Mouse (Mus musculus) midbrain, embryonic 16.5 days (tissue): Measurements from ENCODE around the gene Slbp. TPM values are rescaled to one million over a fixed set of nuclear protein-coding genes. Genes with fewer than 3 reads are reported as not detected.

Source experiments
- ATAC-seq: fragments of 200-750 bp; cut with Nextera tagmentation; 2 replicates; pipeline ENCODE4 v1.8.0; 2017; ENCODE audit warnings: moderate TSS enrichment
- H3K27ac ChIP-seq: fragments of 300-500 bp; sonication (generic); 2 replicates; pipeline ENCODE4 v1.5.1; 2014; ENCODE audit warnings: mild to moderate bottlenecking, low read length, mixed read lengths
- H3K27me3 ChIP-seq: fragments of 300-500 bp; sonication (generic); 2 replicates; pipeline ENCODE4 v1.6.1; 2014; ENCODE audit warnings: low read depth, low read length, mixed read lengths; ENCODE audit not compliant: control insufficient read depth, insufficient read depth
- H3K36me3 ChIP-seq: fragments of 300-500 bp; sonication (generic); 2 replicates; pipeline ENCODE4 v1.6.1; 2014; ENCODE audit warnings: mild to moderate bottlenecking, low read length, moderate library complexity, mixed read lengths; ENCODE audit not compliant: control insufficient read depth, insufficient read depth
- H3K4me1 ChIP-seq: fragments of 300-500 bp; sonication (generic); 2 replicates; pipeline ENCODE4 v1.6.1; 2014; ENCODE audit warnings: mild to moderate bottlenecking, low read length, mixed read lengths; ENCODE audit not compliant: control insufficient read depth, insufficient read depth
- H3K4me2 ChIP-seq: fragments of 300-500 bp; sonication (generic); 2 replicates; pipeline ENCODE4 v1.6.1; 2014; ENCODE audit warnings: mild to moderate bottlenecking, low read length, mixed read lengths
- H3K4me3 ChIP-seq: fragments of 300-500 bp; sonication (generic); 2 replicates; pipeline ENCODE4 v1.5.1; 2014; ENCODE audit warnings: low read depth, mild to moderate bottlenecking, low read length, moderate library complexity, mixed read lengths
- H3K9ac ChIP-seq: fragments of 300-500 bp; sonication (generic); 2 replicates; pipeline ENCODE4 v1.6.1; 2014; ENCODE audit warnings: low read depth, low read length, mixed read lengths
- H3K9me3 ChIP-seq: fragments of 300-500 bp; sonication (generic); replicated peaks from 2 replicates; pipeline ENCODE4 v1.6.1; 2014; ENCODE audit warnings: mild to moderate bottlenecking, low read length, mixed read lengths; ENCODE audit not compliant: control insufficient read depth, poor library complexity, severe bottlenecking
- WGBS: fragments of 180-500 bp; shearing (Covaris S2); extraction: QIAGEN DNeasy Blood & Tissue Kit; methylation state at CpG from one replicate; pipeline ENCODE4 v1.1.7; 2014; 5-methylcytosine and 5-hydroxymethylcytosine counted together
- polyA plus RNA-seq: library from polyadenylated mRNA; unstranded; fragments of >200 nt; fragmentation: Nextera tagmentation; extraction: Ambion mirVana; gene quantifications from 2 replicates; pipeline ENCODE4 v1.2.1, GENCODE M21; 2015

The Slbp gene
- polyA plus RNA-seq, 1 experiment from 2014 or later = 119 TPM

DNA sequence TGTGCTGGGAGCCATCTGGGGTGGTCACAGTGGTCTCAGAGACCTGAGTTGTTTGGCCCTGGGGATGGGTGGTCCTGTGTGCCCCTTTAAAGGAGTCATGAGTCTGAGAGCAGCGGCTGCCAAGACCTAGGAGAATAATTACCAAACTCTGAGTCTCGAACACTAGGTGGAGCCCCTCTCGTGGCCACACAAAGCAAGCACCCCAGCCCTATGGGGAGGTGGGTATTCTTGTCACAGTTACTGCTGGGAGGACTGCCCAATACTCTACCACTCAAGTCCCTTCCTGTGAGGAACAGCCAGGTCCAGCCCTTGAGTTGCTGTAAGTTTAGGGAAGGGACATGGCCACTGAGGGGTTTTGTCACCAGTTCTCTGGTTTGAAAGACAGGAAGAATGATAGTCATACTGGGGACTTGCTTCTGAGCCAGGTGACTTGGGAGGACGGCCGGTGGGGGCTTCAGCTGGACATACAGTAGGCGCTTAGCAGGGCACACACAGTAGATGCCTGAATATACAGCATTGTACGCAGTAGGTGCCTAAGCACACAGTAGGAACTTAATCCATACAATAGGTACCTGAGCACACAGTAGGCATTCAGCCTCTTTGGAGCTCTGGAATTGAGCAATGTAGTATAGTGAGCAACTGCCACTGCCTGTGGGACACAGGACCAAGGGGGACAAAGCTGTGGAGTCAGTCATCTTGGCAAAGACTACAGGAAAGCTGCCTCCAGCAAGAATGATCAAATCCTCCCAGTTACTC is 31.7 kb upstream of the Slbp start:
- H3K9ac ChIP-seq = no peak overlapping the region
- peak; percentile 58; the same call in 1 of the 2 replicates for ATAC-seq
- peaks cover 9% of the 10 kb centered on the region for H3K27me3 ChIP-seq
- no peak overlapping the region for H3K4me2 ChIP-seq
- no peaks in the 10 kb centered on the region for H3K36me3 ChIP-seq
- WGBS = 48% methylated on average over 7 of the region's 7 CpGs
- H3K9me3 ChIP-seq = no peaks in the 10 kb centered on the region
- H3K27ac ChIP-seq = no peak overlapping the region
- no peaks in the 10 kb centered on the region for H3K4me1 ChIP-seq
- H3K4me3 ChIP-seq = no peak overlapping the region

DNA sequence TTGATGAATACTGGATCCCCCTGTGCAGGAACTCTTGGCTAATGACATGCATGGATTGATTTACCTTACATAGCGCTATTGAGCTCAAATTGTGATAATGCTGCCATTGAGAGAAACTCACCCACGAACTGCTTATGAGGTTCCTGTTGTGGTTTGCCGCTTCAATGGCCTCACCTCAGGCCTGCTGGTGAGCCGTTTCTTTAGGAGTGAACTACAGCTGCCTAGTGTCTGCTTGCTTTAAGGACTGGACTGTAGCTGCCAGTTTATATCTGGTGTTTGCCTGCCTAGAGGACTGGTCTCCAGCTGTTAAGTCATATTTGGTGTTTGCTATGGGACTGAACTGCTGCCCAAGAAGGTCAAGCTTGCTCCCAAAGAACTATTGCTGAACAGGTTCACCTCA is 30.6 kb upstream of the Slbp start:
- 64% methylated on average over 4 of the region's 4 CpGs for WGBS
- ATAC-seq = no peak
- Histone ChIP-seq H3K27ac (no peak overlapping the region), H3K4me2 (no peak overlapping the region), H3K9me3 (no peaks in the 10 kb centered on the region), H3K27me3 (peaks cover 8% of the 10 kb centered on the region), H3K9ac (no peak overlapping the region), H3K4me1 (no peaks in the 10 kb centered on the region), H3K4me3 (no peak overlapping the region), H3K36me3 (no peaks in the 10 kb centered on the region)

- WGBS = 77% methylated on average over 15 of the region's 15 CpGs
Observed at GRCm38 (mm10) chr5:33681611-33682388, 29.4 kb upstream of the Slbp start.

GRCm38 (mm10) chr5:33681044-33681443 is 28.7 kb upstream of the Slbp start:
- Histone ChIP-seq H3K27me3 (0 out of 2 replicates have a peak, but pooled peaks cover 3% of the 10 kb centered on the region), H3K4me2 (no peak overlapping the region), H3K9ac (no peak overlapping the region), H3K9me3 (no peaks in the 10 kb centered on the region), H3K4me1 (no peaks in the 10 kb centered on the region), H3K4me3 (no peak overlapping the region), H3K27ac (no peak overlapping the region), H3K36me3 (no peaks in the 10 kb centered on the region)
- ATAC-seq = no peak
- 60% methylated on average over 3 of the region's 3 CpGs for WGBS

More at GRCm38 (mm10) chr5:33681611-33682388, 29.4 kb upstream of the Slbp start:
- no peaks in the 10 kb centered on the region for H3K36me3 ChIP-seq
- no peak overlapping the region for H3K9ac ChIP-seq
- H3K4me3 ChIP-seq = no peak overlapping the region
- no peaks in the 10 kb centered on the region for H3K9me3 ChIP-seq
- H3K4me1 ChIP-seq = no peaks in the 10 kb centered on the region
- no peak overlapping the region for H3K27ac ChIP-seq
- no peak overlapping the region for H3K4me2 ChIP-seq
- 0 out of 2 replicates have a peak, but pooled peaks cover 3% of the 10 kb centered on the region for H3K27me3 ChIP-seq
- no peak for ATAC-seq

GRCm38 (mm10) chr5:33678244-33678643 is 25.9 kb upstream of the Slbp start:
- H3K36me3 ChIP-seq = no peaks in the 10 kb centered on the region
- WGBS = 86% methylated on average over 5 of the region's 5 CpGs
- no peaks in the 10 kb centered on the region for H3K9me3 ChIP-seq
- no peak overlapping the region for H3K27ac ChIP-seq
- no peak for ATAC-seq
- no peak overlapping the region for H3K9ac ChIP-seq
- no peak overlapping the region for H3K4me2 ChIP-seq
- no peak overlapping the region for H3K4me3 ChIP-seq
- no peaks in the 10 kb centered on the region for H3K27me3 ChIP-seq
- H3K4me1 ChIP-seq = no peaks in the 10 kb centered on the region

- 5% methylated on average over 1 of the region's 1 CpGs for WGBS
- Histone ChIP-seq H3K36me3 (no peaks in the 10 kb centered on the region), H3K9ac (no peak overlapping the region), H3K27ac (no peak overlapping the region), H3K4me2 (no peak overlapping the region), H3K27me3 (no peaks in the 10 kb centered on the region), H3K4me3 (no peak overlapping the region), H3K9me3 (no peaks in the 10 kb centered on the region), H3K4me1 (no peaks in the 10 kb centered on the region)
- ATAC-seq = no peak
Observed at GRCm38 (mm10) chr5:33675964-33676363, 23.6 kb upstream of the Slbp start.

GRCm38 (mm10) chr5:33674439-33674838 is 22.1 kb upstream of the Slbp start:
- H3K27ac ChIP-seq = no peak overlapping the region

DNA sequence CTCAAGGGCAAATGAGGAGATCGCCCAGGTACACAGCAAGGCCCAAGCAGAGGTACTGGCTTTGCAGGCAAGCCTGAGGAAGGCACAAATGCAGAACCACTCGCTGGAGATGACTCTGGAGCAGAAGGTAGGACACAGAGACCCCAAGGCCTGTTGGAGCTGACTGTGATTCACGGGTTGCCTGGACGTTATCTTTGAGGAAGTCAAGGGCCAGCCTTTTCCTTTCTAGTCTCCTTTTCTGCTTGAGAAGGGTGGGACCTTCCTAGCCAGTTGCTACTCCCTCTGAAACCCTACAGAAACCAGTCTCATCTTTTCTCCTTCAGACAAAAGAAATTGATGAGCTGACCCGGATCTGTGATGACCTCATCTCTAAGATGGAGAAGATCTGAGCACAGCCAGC is 19.3 kb upstream of the Slbp start:
- no peaks in the 10 kb centered on the region for H3K36me3 ChIP-seq
- no peak overlapping the region for H3K4me3 ChIP-seq
- no peaks in the 10 kb centered on the region for H3K9me3 ChIP-seq
- 85% methylated on average over 5 of the region's 5 CpGs for WGBS
- H3K27me3 ChIP-seq = no peaks in the 10 kb centered on the region
- no peak overlapping the region for H3K4me2 ChIP-seq
- no peak for ATAC-seq
- no peak overlapping the region for H3K9ac ChIP-seq
- no peak overlapping the region for H3K27ac ChIP-seq
- H3K4me1 ChIP-seq = no peaks in the 10 kb centered on the region

More at GRCm38 (mm10) chr5:33674439-33674838, 22.1 kb upstream of the Slbp start:
- Histone ChIP-seq H3K36me3 (no peaks in the 10 kb centered on the region), H3K9me3 (no peaks in the 10 kb centered on the region), H3K27me3 (no peaks in the 10 kb centered on the region), H3K9ac (no peak overlapping the region), H3K4me2 (no peak overlapping the region), H3K4me3 (no peak overlapping the region), H3K4me1 (no peaks in the 10 kb centered on the region)
- ATAC-seq = peak; percentile 84
- WGBS = 33% methylated on average over 3 of the region's 3 CpGs

DNA sequence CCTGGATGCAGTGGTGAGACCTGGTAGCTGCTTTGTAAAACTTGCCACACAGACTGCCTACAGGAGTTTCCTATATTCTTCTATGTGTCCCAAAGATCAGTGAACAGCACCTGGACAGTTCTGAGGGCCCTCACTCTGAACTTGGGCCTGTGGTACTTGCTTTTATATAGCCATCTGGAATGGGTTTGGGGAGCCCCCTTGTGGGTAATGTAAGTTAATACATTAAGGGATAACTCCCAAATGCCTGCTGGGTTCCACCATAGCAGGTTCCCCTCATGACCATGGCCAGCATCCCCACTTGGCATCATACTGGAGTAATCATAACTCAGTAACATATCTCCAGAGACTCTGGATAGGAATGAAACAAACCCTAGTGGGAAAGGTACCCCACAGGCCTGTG is 15.8 kb upstream of the Slbp start:
- H3K27me3 ChIP-seq = no peaks in the 10 kb centered on the region
- no peak overlapping the region for H3K9ac ChIP-seq
- H3K9me3 ChIP-seq = no peaks in the 10 kb centered on the region
- H3K4me1 ChIP-seq = no peaks in the 10 kb centered on the region
- no peak overlapping the region for H3K4me2 ChIP-seq
- H3K36me3 ChIP-seq = no peaks in the 10 kb centered on the region
- ATAC-seq = no peak
- H3K27ac ChIP-seq = no peak overlapping the region
- no peak overlapping the region for H3K4me3 ChIP-seq
